ENCODE assay signal across 17 mouse cellular contexts in the genomic region with DNA sequence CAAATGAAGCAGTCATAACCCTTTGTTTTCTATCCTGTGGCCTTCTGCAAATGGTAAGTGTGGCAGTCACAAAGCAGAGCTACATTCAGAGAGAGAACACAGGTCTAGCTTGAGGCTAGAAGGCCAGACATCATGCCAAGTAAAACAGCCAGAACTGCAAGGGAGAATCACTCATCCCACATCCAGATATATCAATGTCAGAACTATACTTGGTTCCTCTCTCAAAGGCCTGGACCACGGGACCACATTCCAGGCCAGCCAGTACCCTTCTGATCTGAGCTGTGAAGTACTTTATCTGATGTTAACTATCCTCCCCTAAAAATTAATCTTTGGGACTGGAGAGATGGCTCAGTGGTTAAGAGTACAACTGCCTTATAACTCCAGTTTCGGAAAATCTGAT. TPM values are rescaled to one million over a fixed set of nuclear protein-coding genes. Genes with fewer than 3 reads are reported as not detected.
DNase-seq lines count a peak whose midpoint lies in the region; ATAC-seq and TF ChIP-seq lines count a peak whose summit lies in the region.
"Had no signal": no experiment of that assay in that cellular context is flagged by ENCODE, and none has a peak within 500 bp of the region (broad histone marks: within the 10 kb centered on the region; RNA-seq: fewer than 3 reads in every experiment).

No protein-coding gene starts in this region.

- no peak for ATAC-seq in kidney, postnatal 0 days (replicated peaks; ENCODE audit: low FRiP score, low read depth)
- no peak for ATAC-seq in kidney, embryonic 15.5 days (replicated peaks; ENCODE audit: low FRiP score)
- ATAC-seq in hindbrain, embryonic 15.5 days (ENCODE audit: low FRiP score, low read depth), result no peak
- ATAC-seq: activated CD4-positive, CD25-positive, alpha-beta regulatory T cell, adult 4 months; CD4-positive, CD25-positive, alpha-beta regulatory T cell, adult 4 months had no signal

- H3K9me3 ChIP-seq in kidney, postnatal 0 days (replicated peaks; ENCODE audit: low read length), result no peaks in the 10 kb centered on the region
- no peaks in the 10 kb centered on the region for H3K9me3 ChIP-seq in kidney, embryonic 15.5 days (replicated peaks)
- H3K9me3 ChIP-seq in hindbrain, embryonic 15.5 days, result no peaks in the 10 kb centered on the region
- H3K9me3 ChIP-seq: embryonic facial prominence, embryonic 13.5 days; limb, embryonic 13.5 days had no signal

- no peak for TF ChIP-seq CTCF in kidney, postnatal 0 days (IDR thresholded peaks at IDR 0.05; ENCODE audit: low read depth)

- 74% methylated on average over 2 of the region's 2 CpGs for WGBS in kidney, postnatal 0 days
- 75% methylated on average over 2 of the region's 2 CpGs for WGBS in kidney, embryonic 15.5 days
- 79% methylated on average over 2 of the region's 2 CpGs for WGBS in hindbrain, embryonic 15.5 days

- intact Hi-C loops in gastrocnemius, postnatal 36 days (cut with DNase I), result no loop called here

- DNase-seq in gastrocnemius, postnatal 25 days, result peak; percentile 22
- no peak for DNase-seq in gastrocnemius, postnatal 36 days
- DNase-seq in kidney, postnatal 0 days (ENCODE audit: low spot score), result no peak
- peak; percentile 24 for DNase-seq in NIH3T3 (ENCODE audit: low read depth)
- DNase-seq in frontal cortex, postnatal 25 days (ENCODE audit: low spot score in 2 of 2), result no peak
- no peak for DNase-seq in thymus, postnatal 14 days
- DNase-seq: cerebellum, adult 11-12 months; kidney, adult 11 months; lung, adult 18-20 months; right cerebral cortex, postnatal 4 days; thymus, postnatal 25 days had no signal

- no peak overlapping the region for H3K9ac ChIP-seq in kidney, postnatal 0 days (ENCODE audit: low read depth, low read length)
- H3K9ac ChIP-seq in kidney, embryonic 15.5 days, result no peak overlapping the region
- H3K9ac ChIP-seq in hindbrain, embryonic 15.5 days, result no peak overlapping the region
- H3K9ac ChIP-seq: limb, embryonic 13.5 days had no signal

- H3K36me3 ChIP-seq in kidney, postnatal 0 days (ENCODE audit: insufficient read depth, low read length), result peaks cover 31% of the 10 kb centered on the region
- H3K36me3 ChIP-seq in kidney, embryonic 15.5 days, result peaks cover 69% of the 10 kb centered on the region
- H3K36me3 ChIP-seq in hindbrain, embryonic 15.5 days, result peaks cover 33% of the 10 kb centered on the region

- no peaks in the 10 kb centered on the region for H3K4me1 ChIP-seq in kidney, postnatal 0 days (replicated peaks; ENCODE audit: insufficient read depth, low read length)
- H3K4me1 ChIP-seq in kidney, embryonic 15.5 days, result peaks cover 11% of the 10 kb centered on the region
- H3K4me1 ChIP-seq in hindbrain, embryonic 15.5 days (replicated peaks), result peaks cover 18% of the 10 kb centered on the region

- H3K4me3 ChIP-seq in kidney, postnatal 0 days (replicated peaks; ENCODE audit: low read depth, low read length), result no peak overlapping the region
- no peak overlapping the region for H3K4me3 ChIP-seq in kidney, embryonic 15.5 days (replicated peaks)
- H3K4me3 ChIP-seq in hindbrain, embryonic 15.5 days, result no peak overlapping the region
- H3K4me3 ChIP-seq: embryonic facial prominence, embryonic 13.5 days; limb, embryonic 13.5 days had no signal

- H3K27me3 ChIP-seq in kidney, postnatal 0 days (ENCODE audit: insufficient read depth, low read length), result no peaks in the 10 kb centered on the region
- H3K27me3 ChIP-seq in kidney, embryonic 15.5 days, result no peaks in the 10 kb centered on the region
- no peaks in the 10 kb centered on the region for H3K27me3 ChIP-seq in hindbrain, embryonic 15.5 days
- H3K27me3 ChIP-seq: embryonic facial prominence, embryonic 13.5 days; limb, embryonic 13.5 days had no signal

- H3K4me2 ChIP-seq in kidney, postnatal 0 days (ENCODE audit: low read length), result no peak overlapping the region
- H3K4me2 ChIP-seq in kidney, embryonic 15.5 days, result no peak overlapping the region
- no peak overlapping the region for H3K4me2 ChIP-seq in hindbrain, embryonic 15.5 days
- H3K4me2 ChIP-seq: embryonic facial prominence, embryonic 13.5 days; limb, embryonic 13.5 days had no signal

- peak overlapping the region; percentile 42; the same call in 1 of the 2 replicates for H3K27ac ChIP-seq in kidney, postnatal 0 days
- H3K27ac ChIP-seq in kidney, embryonic 15.5 days, result no peak overlapping the region; the same call in 1 of the 2 replicates
- H3K27ac ChIP-seq in hindbrain, embryonic 15.5 days (replicated peaks), result peak overlapping the region; percentile 77
- H3K27ac ChIP-seq: limb, embryonic 13.5 days had no signal

RNA-seq across cellular contexts. Expression of gene Bsn, which starts 22.2 kb away (rescaled TPM):
- total RNA-seq in gastrocnemius, postnatal 25 days (2021), result under 1 TPM; 0.05 to 0.08 TPM
- total RNA-seq in gastrocnemius, postnatal 36 days (2021), result under 1 TPM; 0.05 TPM
- polyA plus RNA-seq in kidney, postnatal 0 days (2015; fragmentation: Nextera tagmentation; extraction: Ambion mirVana), result 0.25 and 0.31 TPM in 2 replicates
- 0.75 and 0.77 TPM in 2 replicates for polyA plus RNA-seq in kidney, embryonic 15.5 days (2015; fragmentation: Nextera tagmentation; extraction: Ambion mirVana)
- polyA plus RNA-seq in hindbrain, embryonic 15.5 days (2015; fragmentation: Nextera tagmentation; extraction: Ambion mirVana), result 10.0 and 10.2 TPM in 2 replicates

RNA-seq across cellular contexts. Expression of gene Dag1, which starts 51.3 kb away (rescaled TPM):
- 100 to 1,000 TPM; 169 to 183 TPM for total RNA-seq in gastrocnemius, postnatal 25 days (2021)
- 100 to 1,000 TPM; 170 to 174 TPM for total RNA-seq in gastrocnemius, postnatal 36 days (2021)
- 165 and 170 TPM in 2 replicates for polyA plus RNA-seq in kidney, postnatal 0 days (2015; fragmentation: Nextera tagmentation; extraction: Ambion mirVana)
- 141 and 147 TPM in 2 replicates for polyA plus RNA-seq in kidney, embryonic 15.5 days (2015; fragmentation: Nextera tagmentation; extraction: Ambion mirVana)
- 73.8 and 86.0 TPM in 2 replicates for polyA plus RNA-seq in hindbrain, embryonic 15.5 days (2015; fragmentation: Nextera tagmentation; extraction: Ambion mirVana)

Comparison
In these comparisons a context has a peak if more than half of its experiments do, and no peak if none do; other contexts are left out.
1. DNase-seq: peak in gastrocnemius, postnatal 25 days (single experiment) and NIH3T3 (single experiment); none in gastrocnemius, postnatal 36 days (0 of 2), kidney, postnatal 0 days (single experiment), frontal cortex, postnatal 25 days (0 of 2) and thymus, postnatal 14 days (single experiment).